Mouse (Mus musculus): ENCODE data around the gene Ebna1bp2. TPM values are rescaled to one million over a fixed set of nuclear protein-coding genes. Genes with fewer than 3 reads are reported as not detected.

Ebna1bp2 gene
- polyA plus RNA-seq, 1 experiment from 2014 or later = 55.9 TPM

DNA sequence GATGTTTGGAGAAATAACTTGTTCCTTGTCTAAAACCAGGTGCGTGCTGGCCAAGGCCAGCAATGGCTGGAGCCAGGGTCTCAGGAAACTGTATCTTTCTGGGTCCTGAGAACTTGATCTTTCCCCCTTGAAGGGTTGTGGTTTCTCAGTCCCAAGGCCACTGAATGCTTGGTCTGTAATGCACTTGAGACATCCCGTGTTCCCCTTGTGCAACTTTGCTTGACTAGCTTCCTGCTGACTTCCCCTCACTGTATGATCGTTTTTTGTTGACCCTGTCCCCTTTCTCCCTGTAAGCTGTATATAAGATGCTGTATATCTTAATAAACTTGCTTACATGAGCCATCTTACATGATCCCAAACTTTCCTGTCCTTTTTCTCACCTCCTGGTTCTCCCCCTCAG is 10.8 kb upstream of the Ebna1bp2 start:
- Histone ChIP-seq H3K36me3 (ENCODE audit: control insufficient read depth, insufficient read depth) (no peaks in the 10 kb centered on the region), H3K4me1 (ENCODE audit: control insufficient read depth, low read depth, low read length) (no peaks in the 10 kb centered on the region; the same call in 1 of the 2 replicates), H3K4me3 (ENCODE audit: low read depth, low read length) (no peak overlapping the region), H3K9ac (ENCODE audit: low read depth, low read length) (no peak overlapping the region), H3K27me3 (ENCODE audit: control insufficient read depth, insufficient read depth, low read depth, low read length) (no peaks in the 10 kb centered on the region; the same call in 1 of the 2 replicates), H3K9me3 (replicated peaks; ENCODE audit: control insufficient read depth, low read length) (no peaks in the 10 kb centered on the region), H3K4me2 (ENCODE audit: low read depth, low read length) (no peak overlapping the region), H3K27ac (ENCODE audit: low read length) (no peak overlapping the region)
- WGBS (ENCODE audit: insufficient replicate concordance) = 19% methylated on average over 3 of the region's 3 CpGs
- ATAC-seq (ENCODE audit: low read depth) = no peak

DNA sequence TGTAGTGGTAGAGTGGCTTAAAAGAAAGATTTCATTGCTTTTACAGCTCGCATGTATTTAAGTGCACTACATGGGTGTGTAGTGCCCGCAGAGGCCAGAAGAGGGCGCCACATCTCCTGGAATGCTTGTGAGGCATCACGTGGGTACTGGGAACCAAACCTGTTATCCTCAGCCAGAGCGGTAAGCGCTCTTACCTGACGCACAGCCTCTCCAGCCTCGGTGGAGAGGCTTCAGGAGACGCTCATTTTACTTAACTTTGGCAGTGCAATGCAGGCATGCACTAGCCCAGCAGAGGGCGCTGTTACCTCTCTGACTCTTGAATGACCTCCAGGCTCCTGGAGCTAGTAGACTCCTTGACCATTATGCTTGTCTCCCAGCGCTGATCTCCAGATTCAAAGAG is 8.0 kb upstream of the Ebna1bp2 start:
- Histone ChIP-seq H3K4me2 (ENCODE audit: low read depth, low read length) (no peak overlapping the region), H3K36me3 (ENCODE audit: control insufficient read depth, insufficient read depth) (no peaks in the 10 kb centered on the region), H3K27ac (ENCODE audit: low read length) (no peak overlapping the region), H3K4me1 (ENCODE audit: control insufficient read depth, low read depth, low read length) (no peaks in the 10 kb centered on the region; the same call in 1 of the 2 replicates), H3K4me3 (ENCODE audit: low read depth, low read length) (no peak overlapping the region), H3K9me3 (replicated peaks; ENCODE audit: control insufficient read depth, low read length) (no peaks in the 10 kb centered on the region), H3K9ac (ENCODE audit: low read depth, low read length) (no peak overlapping the region), H3K27me3 (ENCODE audit: control insufficient read depth, insufficient read depth, low read depth, low read length) (no peaks in the 10 kb centered on the region; the same call in 1 of the 2 replicates)
- 17% methylated on average over 11 of the region's 11 CpGs for WGBS (ENCODE audit: insufficient replicate concordance)
- no peak for ATAC-seq (ENCODE audit: low read depth)

DNA sequence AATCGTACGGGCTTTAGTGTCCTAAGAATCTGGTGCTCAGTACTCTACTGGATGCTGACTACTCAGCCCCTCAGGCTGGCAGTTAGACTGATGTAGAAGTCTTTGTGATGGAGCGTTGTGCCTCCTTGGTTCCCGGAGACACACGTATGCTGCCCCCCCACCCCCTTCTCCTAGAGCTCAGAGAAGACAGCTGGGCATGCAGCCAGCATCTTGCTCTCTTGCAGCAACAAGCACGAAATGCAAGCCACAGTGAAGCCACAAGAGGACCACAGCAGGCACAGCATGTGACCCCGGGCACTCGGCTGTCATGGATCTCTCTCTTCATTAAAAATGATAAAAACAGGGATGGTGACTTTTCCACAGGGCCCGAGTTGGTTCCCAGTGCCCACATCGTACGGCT is 5.2 kb upstream of the Ebna1bp2 start:
- H3K9me3 ChIP-seq (replicated peaks; ENCODE audit: control insufficient read depth, low read length) = no peaks in the 10 kb centered on the region
- WGBS (ENCODE audit: insufficient replicate concordance) = 74% methylated on average over 11 of the region's 11 CpGs
- H3K27ac ChIP-seq (ENCODE audit: low read length) = no peak overlapping the region
- no peaks in the 10 kb centered on the region; the same call in 1 of the 2 replicates for H3K27me3 ChIP-seq (ENCODE audit: control insufficient read depth, insufficient read depth, low read depth, low read length)
- H3K4me1 ChIP-seq (ENCODE audit: control insufficient read depth, low read depth, low read length) = peaks cover 2% of the 10 kb centered on the region; the same call in 1 of the 2 replicates
- H3K4me3 ChIP-seq (ENCODE audit: low read depth, low read length) = no peak overlapping the region
- no peak overlapping the region for H3K4me2 ChIP-seq (ENCODE audit: low read depth, low read length)
- H3K36me3 ChIP-seq (ENCODE audit: control insufficient read depth, insufficient read depth) = no peaks in the 10 kb centered on the region
- ATAC-seq (ENCODE audit: low read depth) = no peak
- H3K9ac ChIP-seq (ENCODE audit: low read depth, low read length) = no peak overlapping the region

DNA sequence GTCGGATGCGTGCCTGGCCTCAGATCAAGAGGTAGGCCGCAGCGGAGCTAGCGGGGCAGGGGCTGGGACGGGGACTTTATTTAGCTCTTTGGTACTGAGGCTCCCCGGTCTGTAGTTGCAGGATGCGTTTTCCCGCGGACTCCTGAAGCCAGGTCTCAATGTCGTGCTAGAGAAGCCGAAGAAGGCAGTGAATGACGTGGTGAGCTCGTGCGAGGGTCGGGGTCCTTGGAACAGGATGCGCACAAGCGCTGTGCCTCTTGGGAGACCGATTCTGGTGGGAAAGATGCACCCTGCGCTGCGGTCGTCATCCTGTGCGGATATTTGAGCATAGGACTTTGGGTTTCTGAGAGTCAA is 345 bp downstream of the Ebna1bp2 start:
- WGBS (ENCODE audit: insufficient replicate concordance) = under 1% methylated on average over 23 of the region's 23 CpGs
- no peaks in the 10 kb centered on the region for H3K9me3 ChIP-seq (replicated peaks; ENCODE audit: control insufficient read depth, low read length)

DNA sequence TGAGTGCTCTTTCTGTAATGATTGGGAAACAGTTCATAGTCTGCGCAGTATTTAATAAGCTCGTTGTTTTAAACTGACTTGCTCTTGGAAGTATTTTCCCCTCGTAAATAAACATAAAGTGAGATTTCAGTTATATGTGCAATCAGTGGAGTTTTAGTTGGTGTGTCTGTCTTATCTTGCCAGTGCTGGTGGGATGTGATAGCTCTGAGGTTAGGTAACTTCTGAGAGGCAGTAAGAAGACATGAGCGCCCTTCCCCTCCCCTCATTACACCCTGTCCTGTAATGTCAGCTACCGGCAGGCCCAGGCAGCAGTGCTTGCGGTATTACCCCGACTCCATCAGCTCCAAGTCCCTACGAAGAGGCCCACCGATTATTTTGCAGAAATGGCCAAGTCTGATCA is 1.2 kb downstream of the Ebna1bp2 start:
- Histone ChIP-seq H3K4me3 (ENCODE audit: low read depth, low read length) (peak overlapping the region; percentile 85), H3K4me1 (ENCODE audit: control insufficient read depth, low read depth, low read length) (peaks cover 14% of the 10 kb centered on the region), H3K36me3 (ENCODE audit: control insufficient read depth, insufficient read depth) (peaks cover 18% of the 10 kb centered on the region), H3K4me2 (ENCODE audit: low read depth, low read length) (peak overlapping the region; percentile 93), H3K9ac (ENCODE audit: low read depth, low read length) (no peak overlapping the region), H3K9me3 (replicated peaks; ENCODE audit: control insufficient read depth, low read length) (no peaks in the 10 kb centered on the region), H3K27me3 (ENCODE audit: control insufficient read depth, insufficient read depth, low read depth, low read length) (no peaks in the 10 kb centered on the region), H3K27ac (ENCODE audit: low read length) (no peak overlapping the region)
- ATAC-seq (ENCODE audit: low read depth) = no peak
- WGBS (ENCODE audit: insufficient replicate concordance) = 33% methylated on average over 9 of the region's 9 CpGs

More for the DNA sequence above, 345 bp downstream of the Ebna1bp2 start:
- Histone ChIP-seq H3K4me3 (ENCODE audit: low read depth, low read length) (peak overlapping the region; percentile 85), H3K27ac (ENCODE audit: low read length) (no peak overlapping the region), H3K4me1 (ENCODE audit: control insufficient read depth, low read depth, low read length) (peaks cover 14% of the 10 kb centered on the region), H3K9ac (ENCODE audit: low read depth, low read length) (peak overlapping the region; percentile 74), H3K36me3 (ENCODE audit: control insufficient read depth, insufficient read depth) (peaks cover 13% of the 10 kb centered on the region), H3K27me3 (ENCODE audit: control insufficient read depth, insufficient read depth, low read depth, low read length) (no peaks in the 10 kb centered on the region), H3K4me2 (ENCODE audit: low read depth, low read length) (peak overlapping the region; percentile 93)
- peak; percentile 8; the same call in 1 of the 2 replicates for ATAC-seq (ENCODE audit: low read depth)

DNA sequence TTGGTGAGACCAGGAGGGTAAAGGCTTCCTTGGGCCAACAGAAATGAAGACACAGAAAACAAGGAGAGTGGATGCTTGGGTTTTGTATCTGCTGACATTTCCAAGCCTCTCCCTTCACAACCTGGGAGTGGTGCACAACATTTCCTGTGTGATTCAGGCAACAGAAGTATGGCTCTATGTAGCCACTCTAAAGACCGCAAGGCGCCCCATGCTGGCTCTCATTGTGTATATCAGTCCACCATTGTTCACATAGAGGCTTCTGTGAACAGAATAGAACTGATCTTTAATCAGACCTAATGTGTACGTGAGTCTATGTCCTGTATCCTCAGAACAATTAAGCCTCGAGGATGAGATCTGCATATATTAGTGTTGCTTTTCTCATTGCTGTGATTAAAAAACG is 9.7 kb downstream of the Ebna1bp2 start:
- H3K36me3 ChIP-seq (ENCODE audit: control insufficient read depth, insufficient read depth) = peaks cover 8% of the 10 kb centered on the region
- no peaks in the 10 kb centered on the region for H3K4me1 ChIP-seq (ENCODE audit: control insufficient read depth, low read depth, low read length)
- ATAC-seq (ENCODE audit: low read depth) = no peak
- H3K9ac ChIP-seq (ENCODE audit: low read depth, low read length) = no peak overlapping the region
- no peaks in the 10 kb centered on the region for H3K27me3 ChIP-seq (ENCODE audit: control insufficient read depth, insufficient read depth, low read depth, low read length)
- no peak overlapping the region for H3K27ac ChIP-seq (ENCODE audit: low read length)
- H3K4me3 ChIP-seq (ENCODE audit: low read depth, low read length) = no peak overlapping the region
- WGBS (ENCODE audit: insufficient replicate concordance) = 77% methylated on average over 5 of the region's 5 CpGs
- no peak overlapping the region for H3K4me2 ChIP-seq (ENCODE audit: low read depth, low read length)
- no peaks in the 10 kb centered on the region for H3K9me3 ChIP-seq (replicated peaks; ENCODE audit: control insufficient read depth, low read length)

DNA sequence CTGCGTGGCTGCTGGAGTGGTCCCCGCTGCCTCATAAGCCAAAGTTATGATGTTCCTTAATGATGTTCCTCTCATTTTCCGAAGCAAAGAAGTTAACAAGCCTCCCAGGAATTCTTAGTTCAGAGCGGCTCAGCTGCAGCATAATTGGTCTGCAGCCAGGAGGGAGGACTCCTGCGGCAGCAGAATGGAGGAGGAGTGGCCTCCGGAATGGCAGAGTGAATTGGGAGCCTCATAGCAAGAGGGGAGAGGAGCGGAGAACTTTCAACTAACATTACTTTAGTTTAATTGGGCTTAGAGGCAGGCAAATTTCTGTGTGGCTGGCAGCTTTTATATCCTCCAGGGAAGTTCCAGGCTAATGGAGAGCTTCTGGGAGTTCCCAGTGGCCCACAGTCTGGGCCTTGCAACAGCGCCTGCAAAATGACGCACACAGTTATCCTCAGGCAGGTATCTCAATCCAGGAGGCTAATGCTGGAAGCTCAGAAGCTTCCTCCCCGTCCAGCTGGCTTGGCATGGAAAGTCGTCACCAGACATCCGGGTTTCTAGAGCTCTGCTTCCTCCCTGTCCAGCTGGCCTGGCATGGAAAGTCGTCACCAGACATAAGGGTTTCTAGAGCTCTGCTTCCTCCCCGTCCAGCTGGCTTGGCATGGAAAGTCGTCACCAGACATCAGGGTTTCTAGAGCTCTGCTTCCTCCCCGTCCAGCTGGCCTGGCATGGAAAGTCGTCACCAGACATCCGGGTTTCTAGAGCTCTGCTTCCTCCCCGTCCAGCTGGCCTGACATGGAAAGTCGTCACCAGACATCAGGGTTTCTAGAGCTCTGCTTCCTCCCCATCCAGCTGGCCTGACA is 22.0 kb downstream of the Ebna1bp2 start:
- H3K27ac ChIP-seq (ENCODE audit: low read length) = no peak overlapping the region
- H3K4me2 ChIP-seq (ENCODE audit: low read depth, low read length) = no peak overlapping the region
- no peaks in the 10 kb centered on the region for H3K36me3 ChIP-seq (ENCODE audit: control insufficient read depth, insufficient read depth)
- H3K27me3 ChIP-seq (ENCODE audit: control insufficient read depth, insufficient read depth, low read depth, low read length) = no peaks in the 10 kb centered on the region
- no peak overlapping the region for H3K4me3 ChIP-seq (ENCODE audit: low read depth, low read length)
- H3K9me3 ChIP-seq (replicated peaks; ENCODE audit: control insufficient read depth, low read length) = no peaks in the 10 kb centered on the region
- no peaks in the 10 kb centered on the region for H3K4me1 ChIP-seq (ENCODE audit: control insufficient read depth, low read depth, low read length)
- H3K9ac ChIP-seq (ENCODE audit: low read depth, low read length) = no peak overlapping the region
- no peak for ATAC-seq (ENCODE audit: low read depth)
- 44% methylated on average over 20 of the region's 20 CpGs for WGBS (ENCODE audit: insufficient replicate concordance)

DNA sequence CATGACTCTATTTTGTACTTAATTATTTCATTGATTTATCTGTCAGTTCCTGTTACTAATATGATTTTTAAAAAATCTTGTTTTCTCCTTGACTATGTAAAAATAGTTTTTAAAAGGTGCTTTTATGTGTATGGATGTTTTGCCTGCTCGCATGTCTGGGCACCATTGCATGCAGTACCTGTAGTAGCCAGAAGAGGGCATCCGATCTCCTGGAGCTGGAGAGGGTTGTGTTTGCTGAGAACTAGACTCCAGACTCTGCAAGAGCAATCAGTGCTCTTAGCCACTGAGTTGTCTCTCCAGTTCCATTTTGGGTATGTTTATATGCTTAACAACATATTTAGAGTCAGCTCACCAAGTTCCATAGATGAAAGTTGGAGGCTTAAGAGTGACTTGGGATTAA is 24.6 kb downstream of the Ebna1bp2 start:
- no peak for ATAC-seq (ENCODE audit: low read depth)
- WGBS (ENCODE audit: insufficient replicate concordance) = 4% methylated on average over 2 of the region's 2 CpGs
- Histone ChIP-seq H3K27me3 (ENCODE audit: control insufficient read depth, insufficient read depth, low read depth, low read length) (no peaks in the 10 kb centered on the region), H3K27ac (ENCODE audit: low read length) (no peak overlapping the region), H3K4me1 (ENCODE audit: control insufficient read depth, low read depth, low read length) (no peaks in the 10 kb centered on the region), H3K4me3 (ENCODE audit: low read depth, low read length) (no peak overlapping the region), H3K4me2 (ENCODE audit: low read depth, low read length) (no peak overlapping the region), H3K9me3 (replicated peaks; ENCODE audit: control insufficient read depth, low read length) (no peaks in the 10 kb centered on the region), H3K9ac (ENCODE audit: low read depth, low read length) (no peak overlapping the region), H3K36me3 (ENCODE audit: control insufficient read depth, insufficient read depth) (no peaks in the 10 kb centered on the region)

DNA sequence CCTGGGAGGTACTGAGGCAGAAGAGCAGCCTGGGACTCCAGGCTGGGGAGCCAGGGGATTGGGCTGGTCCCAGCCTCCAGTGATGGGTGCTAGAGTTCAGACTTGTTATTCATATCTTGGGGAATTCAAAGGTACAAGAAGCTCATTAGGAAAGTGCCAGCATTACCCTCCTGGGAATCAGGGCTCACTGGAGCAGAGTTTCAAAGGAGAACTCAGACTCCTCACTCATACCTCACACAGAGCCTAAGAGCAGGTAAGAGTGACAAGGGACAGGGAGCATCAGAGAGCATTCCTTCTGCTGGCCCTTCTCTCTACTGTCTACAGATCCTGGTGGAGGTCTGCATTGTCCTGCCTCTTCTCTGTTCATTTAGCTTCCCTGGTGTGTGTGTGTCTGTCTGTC is 38.1 kb downstream of the Ebna1bp2 start, which contains the start of gene Olfr62:
Gene Olfr62 (plus strand): TSS at position 301 of the 400 bp plus-strand sequence.
- H3K9me3 ChIP-seq (replicated peaks; ENCODE audit: control insufficient read depth, low read length) = no peaks in the 10 kb centered on the region
- no peak within 1 kb of the TSS for H3K4me3 ChIP-seq (ENCODE audit: low read depth, low read length)
- no peaks in the 10 kb centered on the region for H3K36me3 ChIP-seq (ENCODE audit: control insufficient read depth, insufficient read depth)
- no peaks in the 10 kb centered on the region for H3K27me3 ChIP-seq (ENCODE audit: control insufficient read depth, insufficient read depth, low read depth, low read length)
- no peak for ATAC-seq (ENCODE audit: low read depth)
- no peak within 1 kb of the TSS for H3K9ac ChIP-seq (ENCODE audit: low read depth, low read length)
- H3K4me1 ChIP-seq (ENCODE audit: control insufficient read depth, low read depth, low read length) = no peaks in the 10 kb centered on the region
- H3K27ac ChIP-seq (ENCODE audit: low read length) = no peak within 1 kb of the TSS
- H3K4me2 ChIP-seq (ENCODE audit: low read depth, low read length) = no peak within 1 kb of the TSS

All from liver, embryonic 16.5 days (tissue).